Mouse (Mus musculus) bone marrow, adult 2 months (tissue): Measurements from ENCODE around the gene Qpctl. TPM values are rescaled to one million over a fixed set of nuclear protein-coding genes. Genes with fewer than 3 reads are reported as not detected.
"Not testable (repeated sequence)": the region's sequence is repeated elsewhere in the genome, so short reads cannot be mapped to it uniquely, and the experiment has no call there.

ENCODE experiments used
- H3K27ac ChIP-seq: fragments of 200-500 bp; 2 replicates; pipeline ENCODE4 v1.5.1; 2012; ENCODE audit warnings: low read depth, mild to moderate bottlenecking, control low read depth, inconsistent platforms, low read length; ENCODE audit not compliant: control insufficient read depth, poor library complexity, insufficient read depth
- H3K4me1 ChIP-seq: fragments of 200-500 bp; 2 replicates; pipeline ENCODE4 v1.6.1; 2011; ENCODE audit warnings: low read length; ENCODE audit not compliant: control insufficient read depth, insufficient read depth
- H3K4me3 ChIP-seq: fragments of 200-500 bp; replicated peaks from 2 replicates; pipeline ENCODE3; 2011; ENCODE audit warnings: mild to moderate bottlenecking, low read depth, low read length, control low read depth; ENCODE audit not compliant: control insufficient read depth
- CTCF ChIP-seq: fragments of 200-500 bp; IDR thresholded peaks from 2 replicates; pipeline ENCODE4 v1.5.1; 2011; ENCODE audit warnings: low read length, control low read depth; ENCODE audit not compliant: control insufficient read depth, insufficient read depth
- POLR2A ChIP-seq: fragments of 200-500 bp; IDR thresholded peaks from 2 replicates; pipeline ENCODE4 v1.6.1; 2011; ENCODE audit warnings: low read depth, mild to moderate bottlenecking, control low read depth, low read length, borderline replicate concordance; ENCODE audit not compliant: control insufficient read depth
- WGBS: fragments of 180-500 bp; shearing (Covaris S2); methylation state at CpG from one replicate; pipeline ENCODE4 v1.1.7; 2018; 5-methylcytosine and 5-hydroxymethylcytosine counted together
- polyA plus RNA-seq: library from polyadenylated mRNA; stranded (reverse); fragments of >200 nt; gene quantifications from 2 replicates; pipeline ENCODE4 v1.2.4, GENCODE M21; 2011; ENCODE audit warnings: low replicate concordance; ENCODE audit not compliant: missing spikeins, insufficient read depth, insufficient read length

Qpctl gene
- polyA plus RNA-seq, 1 experiment, result 6.8 TPM

DNA sequence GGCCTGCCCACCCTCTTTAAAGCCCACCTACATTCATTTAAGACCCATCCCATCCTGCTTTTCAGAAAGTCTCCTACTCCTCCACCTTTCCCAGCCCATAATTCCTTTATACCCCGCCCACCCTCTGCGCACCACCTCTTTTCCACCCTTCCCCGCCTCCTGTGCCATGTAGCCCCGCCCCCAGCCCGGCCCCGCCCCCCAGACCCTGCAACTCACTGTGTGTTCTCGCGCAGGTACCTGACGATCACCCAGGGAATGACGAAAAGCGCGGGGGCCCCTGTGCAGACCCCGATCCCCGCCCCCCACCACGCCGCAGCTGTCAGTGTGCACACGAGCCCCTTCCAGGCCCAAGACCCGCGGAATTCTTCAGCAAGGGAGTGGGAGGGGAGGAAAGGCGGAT lies 11.0 kb upstream of the Qpctl start:
- no peak overlapping the region for H3K4me3 ChIP-seq
- TF ChIP-seq CTCF (no peak), POLR2A (no peak)
- no peaks in the 10 kb centered on the region for H3K4me1 ChIP-seq
- 3% methylated on average over 20 of the region's 20 CpGs for WGBS
- H3K27ac ChIP-seq, result no peak overlapping the region

DNA sequence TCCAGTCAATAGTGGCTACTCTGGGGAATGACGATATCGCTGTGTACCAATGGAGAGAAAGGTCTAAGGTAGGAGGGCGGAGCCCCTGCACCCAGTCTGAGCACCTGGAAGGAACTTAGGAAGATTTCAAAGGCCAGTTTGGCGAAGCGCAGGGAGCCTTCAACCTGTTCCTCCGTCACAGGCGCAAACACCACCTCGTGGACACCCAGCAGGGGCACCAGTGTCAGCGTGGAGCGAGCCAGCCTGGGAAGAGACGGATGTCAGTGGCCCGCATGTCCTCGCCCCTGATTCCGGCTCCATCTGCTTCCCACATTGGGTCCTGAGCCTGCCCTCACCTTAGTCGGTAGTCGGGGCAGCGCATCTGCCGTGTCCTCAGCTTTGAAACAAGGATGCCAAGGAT lies 10.3 kb upstream of the Qpctl start:
- Histone ChIP-seq H3K27ac (no peak overlapping the region), H3K4me1 (no peaks in the 10 kb centered on the region), H3K4me3 (no peak overlapping the region)
- TF ChIP-seq CTCF (no peak), POLR2A (no peak)
- WGBS, result 27% methylated on average over 18 of the region's 18 CpGs

DNA sequence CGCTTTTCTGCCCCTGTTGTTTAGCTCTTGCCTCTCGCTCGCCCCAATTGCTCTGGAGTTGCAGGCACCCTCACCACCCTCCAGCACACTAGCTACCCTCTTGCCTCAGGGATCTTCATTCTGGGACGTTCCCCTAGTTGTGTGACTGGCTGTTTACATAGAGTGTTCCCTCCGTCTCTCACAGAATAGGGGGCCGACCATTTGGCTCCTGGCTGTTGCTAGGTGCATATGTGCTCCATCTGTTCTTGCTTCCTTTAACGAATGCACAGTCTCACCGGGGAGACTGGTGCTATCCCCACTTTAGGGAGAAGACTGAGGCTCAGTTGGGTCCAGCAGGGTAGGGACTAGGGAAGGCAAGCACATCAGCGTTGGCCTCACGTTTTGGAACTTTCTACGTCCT lies 9.5 kb upstream of the Qpctl start:
- no peak overlapping the region for H3K27ac ChIP-seq
- no peak overlapping the region for H3K4me3 ChIP-seq
- TF ChIP-seq CTCF (no peak), POLR2A (no peak)
- H3K4me1 ChIP-seq, result no peaks in the 10 kb centered on the region
- WGBS, result 77% methylated on average over 11 of the region's 11 CpGs

DNA sequence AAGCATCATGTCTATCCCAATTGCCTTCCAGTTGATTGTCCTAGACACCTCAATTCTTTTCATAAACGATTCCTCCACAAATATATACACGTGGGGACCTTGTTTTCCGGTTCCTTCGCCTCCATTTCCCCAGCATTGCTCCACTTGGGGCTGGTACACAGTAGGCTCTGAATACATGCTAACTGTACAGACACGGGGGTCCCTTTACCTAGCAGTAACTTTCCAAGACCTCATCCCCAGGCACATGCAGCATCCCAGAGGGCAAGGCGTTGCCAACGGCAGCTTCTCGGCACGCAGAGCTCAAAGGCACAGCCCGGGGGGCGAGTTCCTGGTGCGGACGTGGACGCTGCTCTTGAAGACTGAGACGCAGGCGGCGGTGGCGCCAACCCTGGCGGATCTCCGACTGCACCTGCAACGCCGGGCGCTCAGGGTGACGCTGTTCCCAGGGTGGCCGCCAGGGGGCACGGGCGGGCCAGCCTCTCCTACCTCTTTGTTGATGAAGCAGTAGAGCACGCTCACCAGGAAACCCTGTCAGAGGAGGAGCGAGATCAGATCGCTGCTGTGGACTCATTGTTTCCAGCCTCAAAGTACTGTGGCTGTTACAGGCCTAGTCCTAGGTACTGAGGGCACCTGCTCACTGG lies 8.2 kb upstream of the Qpctl start:
- TF ChIP-seq POLR2A (peak; percentile 34; the same call in 1 of the 2 replicates), CTCF (peak; percentile 89)
- 3% methylated on average over 30 of the region's 30 CpGs for WGBS
- H3K27ac ChIP-seq, result no peak overlapping the region
- no peaks in the 10 kb centered on the region for H3K4me1 ChIP-seq
- no peak overlapping the region for H3K4me3 ChIP-seq

DNA sequence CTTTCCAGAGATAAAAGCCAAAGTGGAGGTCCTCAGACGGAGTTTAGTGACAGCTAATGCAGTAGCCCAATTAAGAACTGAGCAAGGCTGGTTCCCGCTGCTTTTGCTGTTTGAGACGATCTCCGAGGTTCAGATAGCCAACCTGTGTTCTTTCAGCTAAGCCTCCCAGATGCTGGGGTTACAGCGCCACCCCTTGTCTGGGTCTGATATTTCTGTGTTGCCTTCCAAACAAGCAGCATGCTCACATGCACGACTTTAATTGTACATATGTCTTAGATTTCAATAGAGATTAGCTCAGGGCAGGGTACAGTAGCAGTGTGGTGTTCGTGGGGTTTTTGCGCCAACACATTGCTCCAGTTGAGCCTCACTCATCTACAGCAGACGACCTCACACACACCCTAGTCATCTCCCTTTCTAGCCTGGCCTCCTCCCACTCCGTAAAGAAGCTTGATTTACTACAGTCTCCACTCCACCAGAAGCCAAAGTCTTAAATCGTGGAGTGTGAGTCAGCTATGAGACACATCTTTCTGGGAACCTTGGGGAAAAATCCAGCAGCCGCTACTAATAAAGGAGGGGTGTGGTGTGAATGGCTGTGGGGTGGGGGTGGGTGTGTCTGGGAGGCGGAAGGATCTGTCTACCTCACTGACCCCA lies 6.9 kb upstream of the Qpctl start:
- WGBS, result 69% methylated on average over 13 of the region's 13 CpGs
- no peaks in the 10 kb centered on the region for H3K4me1 ChIP-seq
- no peak overlapping the region for H3K27ac ChIP-seq
- TF ChIP-seq POLR2A, result no peak
- no peak for TF ChIP-seq CTCF
- H3K4me3 ChIP-seq, result no peak overlapping the region

DNA sequence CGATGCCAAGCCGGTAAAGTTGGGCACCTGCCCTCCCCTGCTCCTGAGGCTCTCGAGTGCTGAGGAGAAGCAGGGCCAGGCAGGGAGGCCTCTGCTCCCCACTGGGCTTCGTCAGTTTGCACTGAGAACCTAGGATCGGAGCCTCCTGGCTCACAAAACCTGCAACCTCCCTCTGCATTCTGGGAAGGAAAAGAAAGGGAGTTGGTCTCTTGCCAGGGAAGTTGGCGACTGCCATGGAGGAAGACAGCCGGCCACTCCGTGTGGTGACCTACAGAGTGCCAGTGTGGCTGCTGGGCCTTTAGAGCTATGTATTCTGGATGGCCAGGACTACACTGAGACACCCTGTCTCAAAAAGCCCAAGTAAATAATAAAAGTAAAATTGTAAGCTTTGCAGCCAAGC lies 5.7 kb upstream of the Qpctl start:
- H3K4me3 ChIP-seq, result no peak overlapping the region
- no peak for TF ChIP-seq CTCF
- no peak for TF ChIP-seq POLR2A
- no peaks in the 10 kb centered on the region for H3K4me1 ChIP-seq
- WGBS, result 88% methylated on average over 8 of the region's 8 CpGs
- no peak overlapping the region for H3K27ac ChIP-seq

DNA sequence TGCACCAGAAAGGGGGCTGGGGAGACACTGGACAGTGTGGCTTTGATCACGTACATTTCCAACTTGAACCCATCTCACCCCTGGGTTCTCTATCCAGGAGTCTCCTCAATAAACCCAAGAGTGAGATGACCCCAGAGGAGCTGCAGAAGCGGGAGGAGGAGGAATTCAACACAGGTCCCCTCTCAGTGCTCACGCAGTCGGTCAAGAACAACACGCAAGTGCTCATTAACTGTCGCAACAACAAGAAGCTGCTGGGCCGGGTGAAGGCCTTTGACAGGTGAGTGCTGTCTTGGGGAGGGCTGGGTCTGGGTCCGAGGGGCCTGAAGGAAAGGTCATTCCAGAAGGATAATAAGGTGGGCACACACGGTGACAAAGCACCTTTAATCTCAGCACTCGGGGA lies 2.0 kb upstream of the Qpctl start:
- WGBS, result 88% methylated on average over 10 of the region's 10 CpGs
- H3K4me1 ChIP-seq, H3K27ac ChIP-seq, H3K4me3 ChIP-seq: not testable (repeated sequence)

DNA sequence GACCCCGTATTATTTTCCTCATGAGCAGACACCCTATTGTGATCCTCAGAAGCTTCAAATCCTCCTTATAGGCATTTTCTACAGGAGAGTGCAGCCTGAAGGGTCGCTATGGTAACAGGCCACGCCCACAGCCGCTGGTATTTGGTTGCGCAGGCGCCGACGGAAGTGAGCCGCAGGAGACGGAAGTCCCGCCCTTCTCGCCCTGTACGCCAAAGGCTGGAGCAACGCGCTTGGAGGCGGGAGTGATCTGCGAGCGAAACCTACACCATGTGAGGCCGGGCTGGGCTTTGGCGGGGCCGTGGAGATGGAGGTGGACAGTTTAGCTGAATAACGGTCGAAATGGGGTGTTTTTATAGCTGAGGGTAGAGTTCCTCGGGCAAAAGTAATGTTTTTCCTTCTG lies 535 bp upstream of the Qpctl start, which contains the start of gene Snrpd2:
Snrpd2 (plus strand) TSS at position 97 of the 400 bp plus-strand sequence.
- WGBS, result under 1% methylated on average over 24 of the region's 24 CpGs
- no peaks in the 10 kb centered on the region for H3K4me1 ChIP-seq

More for the DNA sequence above, 535 bp upstream of the Qpctl start, which contains the start of gene Snrpd2:
- Histone ChIP-seq H3K27ac (peak within 1 kb of the TSS; percentile 81), H3K4me3 (peak within 1 kb of the TSS; percentile 88)
- TF ChIP-seq POLR2A (peak; percentile 70; the same call in 1 of the 2 replicates), CTCF (no peak)
